Mouse (Mus musculus) CH12.LX (cell line): ENCODE measurements around the gene Dnaaf5.

ENCODE experiments used
- POLR2A ChIP-seq: IDR thresholded peaks from 2 replicates; pipeline ENCODE4 v1.6.1; 2011; ENCODE audit warnings: low read depth, mild to moderate bottlenecking, improper control_type of control experiment, low read length
- ZC3H11A ChIP-seq: IDR thresholded peaks from 2 replicates; pipeline ENCODE4 v1.6.1; 2012; ENCODE audit warnings: low read depth, mild to moderate bottlenecking, inconsistent platforms, low read length, improper control_type of control experiment

DNA sequence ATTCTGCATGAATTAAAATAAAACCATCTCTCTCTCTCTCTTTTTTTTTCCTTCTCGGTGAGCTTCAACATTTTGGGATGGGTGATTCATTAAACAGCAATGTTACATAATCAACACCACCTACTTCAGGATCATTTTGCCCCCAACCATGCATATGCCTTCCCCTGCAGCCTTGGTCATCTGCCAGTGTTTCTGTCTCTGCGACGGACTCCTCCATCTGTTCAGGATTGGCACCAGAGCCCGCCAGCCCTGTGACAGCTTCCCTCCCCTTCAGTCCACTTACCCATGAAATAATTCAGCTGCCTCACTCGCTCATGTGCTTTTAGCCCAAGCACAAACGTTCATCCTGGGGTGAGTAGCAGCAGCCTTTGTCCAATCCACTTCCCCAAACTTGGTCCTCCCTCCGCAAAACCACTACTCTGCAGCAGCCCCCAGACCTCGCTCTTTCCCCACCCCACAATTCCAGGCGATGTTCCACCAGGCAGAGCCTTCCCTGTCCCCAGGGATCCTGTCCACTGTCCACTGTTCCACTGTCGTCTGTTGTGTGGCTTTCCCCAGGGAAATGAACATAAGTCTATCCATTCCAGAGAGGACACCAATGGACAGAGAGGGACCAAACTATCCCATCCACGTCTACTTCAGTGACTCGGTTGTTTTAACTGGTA, 11.6 kb upstream of the Dnaaf5 start:
- TF ChIP-seq POLR2A (no peak), ZC3H11A (no peak)
